Mouse (Mus musculus) limb, embryonic 13.5 days (tissue): ENCODE data around the gene Vps52. TPM values are rescaled to one million over a fixed set of nuclear protein-coding genes. Genes with fewer than 3 reads are reported as not detected.
"Not testable (repeated sequence)": the region's sequence is repeated elsewhere in the genome, so short reads cannot be mapped to it uniquely, and the experiment has no call there.

Experiments
- ATAC-seq: fragments of 200-750 bp; cut with Nextera tagmentation; 2 replicates; pipeline ENCODE4 v1.8.0; 2017; ENCODE audit warnings: low read depth, moderate number of reproducible peaks, moderate TSS enrichment; ENCODE audit not compliant: low FRiP score
- H3K27ac ChIP-seq: fragments of 300-500 bp; sonication (generic); 2 replicates; pipeline ENCODE4 v1.5.1; 2015; ENCODE audit warnings: inconsistent platforms, mild to moderate bottlenecking, moderate library complexity
- H3K27me3 ChIP-seq: fragments of 300-500 bp; sonication (generic); 2 replicates; pipeline ENCODE4 v1.6.1; 2015; ENCODE audit warnings: mild to moderate bottlenecking, inconsistent platforms
- H3K36me3 ChIP-seq: fragments of 300-500 bp; sonication (generic); 2 replicates; pipeline ENCODE4 v1.6.1; 2015; ENCODE audit warnings: inconsistent platforms, mild to moderate bottlenecking, moderate library complexity
- H3K4me1 ChIP-seq: fragments of 300-500 bp; sonication (generic); 2 replicates; pipeline ENCODE4 v1.6.1; 2015; ENCODE audit warnings: inconsistent platforms
- H3K4me2 ChIP-seq: fragments of 300-500 bp; sonication (generic); replicated peaks from 2 replicates; pipeline ENCODE4 v1.6.1; 2015; ENCODE audit warnings: inconsistent platforms, mild to moderate bottlenecking, moderate library complexity
- H3K4me3 ChIP-seq: fragments of 300-500 bp; sonication (generic); 2 replicates; pipeline ENCODE4 v1.5.1; 2015; ENCODE audit warnings: moderate library complexity, mild to moderate bottlenecking, inconsistent platforms
- H3K9ac ChIP-seq: fragments of 300-500 bp; sonication (generic); 2 replicates; pipeline ENCODE4 v1.6.1; 2015; ENCODE audit warnings: mild to moderate bottlenecking, inconsistent platforms
- H3K9me3 ChIP-seq: fragments of 300-500 bp; sonication (generic); 2 replicates; pipeline ENCODE4 v1.6.1; 2016; ENCODE audit warnings: inconsistent platforms
- WGBS: fragments of 180-500 bp; shearing (Covaris S2); methylation state at CpG from one replicate; pipeline ENCODE4 v1.1.7; 2015; 5-methylcytosine and 5-hydroxymethylcytosine counted together
- polyA plus RNA-seq: library from polyadenylated mRNA; unstranded; fragments of >200 nt; fragmentation: Nextera tagmentation; extraction: Ambion mirVana; gene quantifications from 2 replicates; pipeline ENCODE4 v1.2.1, GENCODE M21; 2015

Vps52 gene
- polyA plus RNA-seq, 1 experiment from 2014 or later = 46.8 TPM

- 75% methylated on average over 13 of the region's 13 CpGs for WGBS
- not testable (repeated sequence) for H3K9me3 ChIP-seq, ATAC-seq, H3K27ac ChIP-seq, H3K27me3 ChIP-seq
- peak overlapping the region; percentile 92 for H3K4me2 ChIP-seq
- H3K4me3 ChIP-seq = peak overlapping the region; percentile 51
- peaks cover 64% of the 10 kb centered on the region for H3K36me3 ChIP-seq
- peak overlapping the region; percentile 99 for H3K9ac ChIP-seq
- peaks cover 58% of the 10 kb centered on the region for H3K4me1 ChIP-seq
Measured at GRCm38 (mm10) chr17:33952015-33952414, 3.6 kb upstream of the Vps52 start.

DNA sequence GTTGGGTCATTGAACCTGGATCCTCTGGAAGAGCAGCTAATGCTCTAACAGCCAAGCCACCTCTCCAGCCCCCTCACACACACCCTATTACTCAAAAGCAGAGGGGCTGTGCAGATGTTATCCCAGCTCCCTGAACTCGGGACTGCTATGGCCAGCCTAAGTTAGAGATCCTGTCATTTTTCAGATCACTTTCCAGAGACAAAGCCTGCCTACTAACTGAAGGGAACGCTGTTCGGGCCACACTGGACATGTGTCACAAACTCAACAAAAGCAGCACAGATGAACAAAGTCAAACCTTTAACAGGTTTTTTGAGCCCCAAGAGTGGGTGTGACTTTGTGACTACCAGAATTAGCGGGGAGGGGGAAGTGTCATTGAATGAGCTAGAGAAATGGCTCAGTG lies 2.7 kb upstream of the Vps52 start:
- peak overlapping the region; percentile 99 for H3K9ac ChIP-seq

GRCm38 (mm10) chr17:33953310-33953709 lies 2.3 kb upstream of the Vps52 start:
- peaks cover 57% of the 10 kb centered on the region for H3K36me3 ChIP-seq
- H3K27ac ChIP-seq = no peak overlapping the region
- ATAC-seq = no peak
- peaks cover 63% of the 10 kb centered on the region for H3K4me1 ChIP-seq
- peak overlapping the region; percentile 99 for H3K9ac ChIP-seq
- H3K27me3 ChIP-seq = no peaks in the 10 kb centered on the region
- peak overlapping the region; percentile 99 for H3K4me2 ChIP-seq
- 78% methylated on average over 3 of the region's 3 CpGs for WGBS
- no peaks in the 10 kb centered on the region for H3K9me3 ChIP-seq
- H3K4me3 ChIP-seq = peak overlapping the region; percentile 93

More for the DNA sequence above, 2.7 kb upstream of the Vps52 start:
- no peak overlapping the region; the same call in 1 of the 2 replicates for H3K27ac ChIP-seq
- 80% methylated on average over 4 of the region's 4 CpGs for WGBS
- H3K9me3 ChIP-seq = no peaks in the 10 kb centered on the region
- no peak for ATAC-seq
- peaks cover 57% of the 10 kb centered on the region for H3K36me3 ChIP-seq
- H3K4me1 ChIP-seq = peaks cover 63% of the 10 kb centered on the region
- peak overlapping the region; percentile 99 for H3K4me2 ChIP-seq
- peak overlapping the region; percentile 93 for H3K4me3 ChIP-seq
- no peaks in the 10 kb centered on the region for H3K27me3 ChIP-seq

DNA sequence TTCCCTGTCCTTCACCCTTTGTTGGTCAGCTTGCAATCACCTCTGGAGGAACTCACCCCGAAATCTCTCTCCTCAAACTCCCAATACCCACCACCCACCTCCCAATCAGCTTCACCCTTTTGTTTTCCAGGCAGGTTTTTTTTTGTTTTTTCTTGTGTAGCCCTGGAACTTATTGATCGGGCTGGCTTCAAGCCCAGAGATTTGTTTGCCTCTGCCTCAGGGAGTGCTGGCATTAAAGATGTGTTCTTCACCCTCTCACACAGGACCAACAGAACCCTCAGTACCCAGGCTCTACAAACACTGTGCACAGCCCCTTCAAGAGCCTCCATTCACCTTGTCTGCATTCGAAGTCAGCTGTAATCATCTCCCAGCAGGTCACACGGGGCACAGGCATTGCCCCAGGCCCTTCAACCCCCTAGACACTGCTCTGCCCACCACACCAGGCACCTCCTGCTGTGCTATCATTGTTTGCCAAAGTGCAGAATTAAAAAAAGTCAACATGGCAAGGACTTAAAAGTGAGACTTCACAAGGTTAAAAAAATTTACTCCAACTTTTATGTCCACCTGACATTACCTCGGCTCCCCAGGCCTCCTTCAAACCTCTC lies 1.5 kb upstream of the Vps52 start:
- Histone ChIP-seq H3K4me2 (peak overlapping the region; percentile 99), H3K36me3 (peaks cover 57% of the 10 kb centered on the region), H3K27ac (peak overlapping the region; percentile 95), H3K9ac (peak overlapping the region; percentile 99), H3K27me3 (no peaks in the 10 kb centered on the region), H3K4me3 (peak overlapping the region; percentile 93), H3K4me1 (peaks cover 63% of the 10 kb centered on the region), H3K9me3 (no peaks in the 10 kb centered on the region)
- WGBS = 42% methylated on average over 5 of the region's 5 CpGs
- ATAC-seq = no peak

GRCm38 (mm10) chr17:33954646-33955554 lies 712 bp upstream of the Vps52 start:
- H3K4me1 ChIP-seq = peaks cover 58% of the 10 kb centered on the region
- peaks cover 57% of the 10 kb centered on the region for H3K36me3 ChIP-seq
- peak overlapping the region; percentile 95 for H3K27ac ChIP-seq
- H3K27me3 ChIP-seq = no peaks in the 10 kb centered on the region
- WGBS = 1% methylated on average over 33 of the region's 33 CpGs
- no peaks in the 10 kb centered on the region for H3K9me3 ChIP-seq
- ATAC-seq = peak; percentile 10; the same call in 1 of the 2 replicates
- peak overlapping the region; percentile 99 for H3K9ac ChIP-seq
- H3K4me3 ChIP-seq = peak overlapping the region; percentile 93
- H3K4me2 ChIP-seq = peak overlapping the region; percentile 99

GRCm38 (mm10) chr17:33956336-33956735 lies 724 bp downstream of the Vps52 start:
- ATAC-seq = no peak
- WGBS = 5% methylated on average over 10 of the region's 10 CpGs
- H3K4me2 ChIP-seq = peak overlapping the region; percentile 83

GRCm38 (mm10) chr17:33957493-33957892 lies 1.9 kb downstream of the Vps52 start:
- Histone ChIP-seq H3K27ac (no peak overlapping the region), H3K9me3 (no peaks in the 10 kb centered on the region), H3K27me3 (no peaks in the 10 kb centered on the region), H3K4me3 (no peak overlapping the region), H3K4me2 (no peak overlapping the region), H3K9ac (0 out of 2 replicates have a peak overlapping the region, but pooled peaks have one; percentile 13), H3K4me1 (peaks cover 34% of the 10 kb centered on the region), H3K36me3 (peaks cover 69% of the 10 kb centered on the region)
- ATAC-seq = no peak
- 54% methylated on average over 6 of the region's 6 CpGs for WGBS

More at GRCm38 (mm10) chr17:33956336-33956735, 724 bp downstream of the Vps52 start:
- Histone ChIP-seq H3K9me3 (no peaks in the 10 kb centered on the region), H3K4me3 (peak overlapping the region; percentile 93), H3K27me3 (no peaks in the 10 kb centered on the region), H3K27ac (peak overlapping the region; percentile 64), H3K4me1 (peaks cover 45% of the 10 kb centered on the region), H3K36me3 (peaks cover 68% of the 10 kb centered on the region), H3K9ac (peak overlapping the region; percentile 83)

- Histone ChIP-seq H3K27me3 (no peaks in the 10 kb centered on the region), H3K4me1 (peaks cover 24% of the 10 kb centered on the region), H3K4me2 (no peak overlapping the region), H3K27ac (no peak overlapping the region), H3K9ac (no peak overlapping the region), H3K36me3 (peaks cover 69% of the 10 kb centered on the region), H3K4me3 (no peak overlapping the region), H3K9me3 (no peaks in the 10 kb centered on the region)
- ATAC-seq = no peak
- 94% methylated on average over 11 of the region's 11 CpGs for WGBS
Measured at GRCm38 (mm10) chr17:33958451-33958850, 2.8 kb downstream of the Vps52 start.

DNA sequence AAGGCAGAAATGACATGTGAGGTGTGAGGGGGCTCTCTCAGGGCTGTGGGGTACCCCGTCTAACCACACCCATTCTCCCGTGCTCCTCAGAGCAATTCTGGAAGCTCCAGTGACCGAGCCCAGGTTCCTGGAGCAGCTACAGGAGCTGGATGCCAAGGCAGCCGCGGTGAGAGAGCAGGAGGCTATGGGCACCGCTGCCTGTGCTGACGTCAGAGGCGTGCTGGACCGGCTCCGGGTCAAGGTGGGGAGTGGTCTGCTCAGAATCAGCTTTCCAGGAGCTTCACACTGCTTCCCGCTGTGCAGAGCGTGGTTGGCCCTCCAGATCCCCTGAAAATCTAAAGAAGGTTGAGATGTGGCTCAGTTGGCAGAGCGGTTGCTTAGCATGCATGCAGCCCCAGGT lies 3.5 kb downstream of the Vps52 start:
- peaks cover 17% of the 10 kb centered on the region for H3K4me1 ChIP-seq
- H3K36me3 ChIP-seq = peaks cover 69% of the 10 kb centered on the region
- ATAC-seq = no peak
- H3K4me3 ChIP-seq = no peak overlapping the region
- no peak overlapping the region for H3K27ac ChIP-seq
- no peaks in the 10 kb centered on the region for H3K27me3 ChIP-seq
- no peaks in the 10 kb centered on the region for H3K9me3 ChIP-seq
- WGBS = 95% methylated on average over 13 of the region's 13 CpGs
- no peak overlapping the region for H3K9ac ChIP-seq
- no peak overlapping the region for H3K4me2 ChIP-seq

DNA sequence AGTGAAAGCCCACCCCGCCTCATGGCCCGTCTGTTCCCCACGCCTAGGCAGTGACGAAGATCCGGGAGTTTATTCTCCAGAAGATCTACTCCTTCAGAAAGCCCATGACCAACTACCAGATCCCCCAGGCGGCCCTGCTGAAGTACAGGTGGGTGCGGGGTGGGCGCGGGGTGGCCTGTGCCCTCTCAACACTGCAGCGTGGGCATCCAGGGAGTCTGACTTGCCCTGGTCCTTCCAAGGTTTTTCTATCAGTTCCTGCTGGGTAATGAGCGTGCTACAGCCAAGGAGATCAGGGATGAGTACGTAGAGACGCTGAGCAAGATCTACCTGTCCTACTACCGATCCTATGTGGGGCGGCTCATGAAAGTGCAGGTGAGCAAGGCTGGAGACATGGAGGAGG lies 4.3 kb downstream of the Vps52 start:
- Histone ChIP-seq H3K27ac (no peak overlapping the region), H3K9ac (no peak overlapping the region), H3K9me3 (no peaks in the 10 kb centered on the region), H3K36me3 (peaks cover 66% of the 10 kb centered on the region), H3K4me1 (peaks cover 10% of the 10 kb centered on the region), H3K4me3 (no peak overlapping the region), H3K4me2 (no peak overlapping the region), H3K27me3 (no peaks in the 10 kb centered on the region)
- ATAC-seq = no peak
- WGBS = 92% methylated on average over 15 of the region's 15 CpGs

GRCm38 (mm10) chr17:33962876-33963275 lies 7.3 kb downstream of the Vps52 start:
- ATAC-seq = no peak
- Histone ChIP-seq H3K4me2 (no peak overlapping the region), H3K27me3 (no peaks in the 10 kb centered on the region), H3K27ac (no peak overlapping the region), H3K9me3 (no peaks in the 10 kb centered on the region), H3K4me1 (no peaks in the 10 kb centered on the region), H3K36me3 (peaks cover 82% of the 10 kb centered on the region), H3K9ac (no peak overlapping the region), H3K4me3 (no peak overlapping the region)
- 89% methylated on average over 7 of the region's 7 CpGs for WGBS
